Comparison of ENCODE assay signal across 9 mouse cellular contexts in genomic region chr19:17356932-17357331, GRCm38 (mm10). TPM values are rescaled to one million over a fixed set of nuclear protein-coding genes. Genes with fewer than 3 reads are reported as not detected.
DNase-seq lines count a peak whose midpoint lies in the region; ATAC-seq lines count a peak whose summit lies in the region.
"Had no signal": no experiment of that assay in that cellular context is flagged by ENCODE, and none has a peak within 500 bp of the region (broad histone marks: within the 10 kb centered on the region; RNA-seq: fewer than 3 reads in every experiment).

No protein-coding gene starts in this region.

- WGBS in hindbrain, embryonic 13.5 days, result 72% methylated on average over 6 of the region's 6 CpGs
- WGBS in hindbrain, embryonic 14.5 days, result 78% methylated on average over 6 of the region's 6 CpGs
- WGBS in neural tube, embryonic 11.5 days, result 74% methylated on average over 6 of the region's 6 CpGs

- H3K4me1 ChIP-seq in erythroblast, embryonic 14.5 days (ENCODE audit: control insufficient read depth), result peaks cover 78% of the 10 kb centered on the region
- peaks cover 8% of the 10 kb centered on the region for H3K4me1 ChIP-seq in hindbrain, embryonic 13.5 days (replicated peaks)
- H3K4me1 ChIP-seq in hindbrain, embryonic 14.5 days (replicated peaks; ENCODE audit: control insufficient read depth, insufficient read depth, low read length), result no peaks in the 10 kb centered on the region
- H3K4me1 ChIP-seq in neural tube, embryonic 11.5 days (ENCODE audit: control insufficient read depth, insufficient read depth, low read length), result no peaks in the 10 kb centered on the region

- no peaks in the 10 kb centered on the region for H3K9me3 ChIP-seq in erythroblast, embryonic 14.5 days (ENCODE audit: control insufficient read depth, low read length)
- H3K9me3 ChIP-seq in hindbrain, embryonic 13.5 days, result no peaks in the 10 kb centered on the region
- no peaks in the 10 kb centered on the region for H3K9me3 ChIP-seq in hindbrain, embryonic 14.5 days (ENCODE audit: control insufficient read depth, low read length)
- no peaks in the 10 kb centered on the region for H3K9me3 ChIP-seq in neural tube, embryonic 11.5 days (ENCODE audit: control insufficient read depth, low read length)
- H3K9me3 ChIP-seq: G1E had no signal

- H3K4me3 ChIP-seq in erythroblast, embryonic 14.5 days (replicated peaks), result peak overlapping the region; percentile 87
- no peak overlapping the region for H3K4me3 ChIP-seq in hindbrain, embryonic 13.5 days
- no peak overlapping the region for H3K4me3 ChIP-seq in hindbrain, embryonic 14.5 days (replicated peaks; ENCODE audit: low read length)
- H3K4me3 ChIP-seq in neural tube, embryonic 11.5 days (ENCODE audit: low read depth, low read length), result no peak overlapping the region

- H3K27ac ChIP-seq in hindbrain, embryonic 13.5 days, result no peak overlapping the region
- H3K27ac ChIP-seq in hindbrain, embryonic 14.5 days, result no peak overlapping the region
- no peak overlapping the region for H3K27ac ChIP-seq in neural tube, embryonic 11.5 days (ENCODE audit: low read depth, low read length)

- H3K36me3 ChIP-seq in erythroblast, embryonic 14.5 days (ENCODE audit: control insufficient read depth), result peaks cover 17% of the 10 kb centered on the region
- no peaks in the 10 kb centered on the region for H3K36me3 ChIP-seq in hindbrain, embryonic 13.5 days
- no peaks in the 10 kb centered on the region for H3K36me3 ChIP-seq in hindbrain, embryonic 14.5 days (replicated peaks; ENCODE audit: control insufficient read depth, insufficient read depth)
- no peaks in the 10 kb centered on the region for H3K36me3 ChIP-seq in neural tube, embryonic 11.5 days (ENCODE audit: control insufficient read depth, insufficient read depth, low read length)

- H3K4me2 ChIP-seq in hindbrain, embryonic 13.5 days, result peak overlapping the region; percentile 81; the same call in 1 of the 2 replicates
- H3K4me2 ChIP-seq in hindbrain, embryonic 14.5 days (replicated peaks), result no peak overlapping the region
- peak overlapping the region; percentile 87 for H3K4me2 ChIP-seq in neural tube, embryonic 11.5 days (ENCODE audit: low read depth)

- H3K9ac ChIP-seq in hindbrain, embryonic 13.5 days, result no peak overlapping the region
- H3K9ac ChIP-seq in hindbrain, embryonic 14.5 days, result no peak overlapping the region
- H3K9ac ChIP-seq in neural tube, embryonic 11.5 days (ENCODE audit: low read length), result no peak overlapping the region

- no peak for ATAC-seq in erythroblast, adult 5-6 weeks (replicated peaks; ENCODE audit: low FRiP score, poor library complexity, severe bottlenecking)
- ATAC-seq in hindbrain, embryonic 13.5 days (ENCODE audit: low FRiP score), result no peak
- no peak for ATAC-seq in hindbrain, embryonic 14.5 days (ENCODE audit: low FRiP score)
- no peak for ATAC-seq in neural tube, embryonic 11.5 days (ENCODE audit: insufficient read depth, low FRiP score, low TSS enrichment)

- peaks cover 43% of the 10 kb centered on the region for H3K27me3 ChIP-seq in erythroblast, embryonic 14.5 days (ENCODE audit: control insufficient read depth)
- peaks cover 34% of the 10 kb centered on the region for H3K27me3 ChIP-seq in hindbrain, embryonic 13.5 days
- peaks cover 37% of the 10 kb centered on the region for H3K27me3 ChIP-seq in hindbrain, embryonic 14.5 days (ENCODE audit: control insufficient read depth, insufficient read depth, low read length)
- H3K27me3 ChIP-seq in neural tube, embryonic 11.5 days (ENCODE audit: control insufficient read depth, insufficient read depth, low read length), result no peaks in the 10 kb centered on the region; the same call in 1 of the 2 replicates

- no peak for DNase-seq in hindbrain, embryonic 14.5 days (ENCODE audit: low spot score)
- no peak for DNase-seq in neural tube, embryonic 11.5 days (ENCODE audit: low spot score)
- DNase-seq in neural tube, embryonic 10.5 days (ENCODE audit: extremely low spot score, low spot score), result no peak
- DNase-seq in embryo, embryonic 11 days, result no peak
- DNase-seq in frontal cortex, postnatal 36 days (ENCODE audit: low spot score in 2 of 2), result no peak

RNA-seq across cellular contexts. Expression of gene Gcnt1, which starts 15.7 kb away (rescaled TPM):
- 0.07 and 0.14 TPM in 2 replicates for polyA plus RNA-seq in erythroblast, embryonic 14.5 days (2012)
- total RNA-seq in erythroblast, adult 5-6 weeks (2015; ENCODE audit: low replicate concordance), result 228 and 254 TPM in 2 replicates
- total RNA-seq in erythroblast, adult 5-6 weeks (2017; ENCODE audit: low replicate concordance), result 300 and 309 TPM in 2 replicates
- 0.76 and 1.3 TPM in 2 replicates for polyA plus RNA-seq in hindbrain, embryonic 13.5 days (2015; fragmentation: Nextera tagmentation; extraction: Ambion mirVana)
- 0.83 and 0.91 TPM in 2 replicates for polyA plus RNA-seq in hindbrain, embryonic 14.5 days (2014; fragmentation: Nextera tagmentation; extraction: Ambion mirVana)
- polyA plus RNA-seq in neural tube, embryonic 11.5 days (2014; fragmentation: Nextera tagmentation; extraction: Ambion mirVana), result 9.6 and 10.2 TPM in 2 replicates

RNA-seq across cellular contexts. Expression of gene Rfk, which starts 36.9 kb away (rescaled TPM):
- polyA plus RNA-seq in erythroblast, embryonic 14.5 days (2012), result 5.2 and 7.2 TPM in 2 replicates
- total RNA-seq in erythroblast, adult 5-6 weeks (2015; ENCODE audit: low replicate concordance), result 36.8 and 45.3 TPM in 2 replicates
- total RNA-seq in erythroblast, adult 5-6 weeks (2017; ENCODE audit: low replicate concordance), result 17.0 and 22.6 TPM in 2 replicates
- polyA plus RNA-seq in hindbrain, embryonic 13.5 days (2015; fragmentation: Nextera tagmentation; extraction: Ambion mirVana), result 79.5 and 81.3 TPM in 2 replicates
- polyA plus RNA-seq in hindbrain, embryonic 14.5 days (2014; fragmentation: Nextera tagmentation; extraction: Ambion mirVana), result 79.8 and 85.3 TPM in 2 replicates
- polyA plus RNA-seq in neural tube, embryonic 11.5 days (2014; fragmentation: Nextera tagmentation; extraction: Ambion mirVana), result 79.6 and 85.1 TPM in 2 replicates
